Mouse (Mus musculus): Measurements from ENCODE around the gene Unc5cl. TPM values are rescaled to one million over a fixed set of nuclear protein-coding genes. Genes with fewer than 3 reads are reported as not detected.

Gene Unc5cl
- polyA plus RNA-seq, 2 experiments = 3.0 to 4.8 TPM

DNA sequence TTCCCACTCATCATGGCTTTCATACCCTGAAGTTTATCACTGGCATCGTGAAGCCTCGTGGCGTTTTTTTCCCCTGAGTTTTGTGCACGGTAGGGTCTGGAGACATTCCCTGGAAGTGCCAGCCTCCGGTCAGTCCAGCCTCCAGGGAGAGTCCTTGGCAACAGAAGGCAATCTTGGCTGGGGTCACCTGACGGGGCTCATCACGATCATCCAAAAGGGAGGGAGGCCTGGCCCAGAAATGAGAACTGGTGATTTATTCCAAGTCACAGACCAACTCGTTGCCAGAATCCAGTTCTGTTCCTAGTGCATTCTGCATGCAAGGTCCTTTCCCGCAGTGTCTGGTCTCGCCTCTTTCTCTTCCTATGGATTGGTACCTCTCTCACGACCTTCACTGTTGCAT lies 128.7 kb downstream of the Unc5cl start:
- no peak overlapping the region for H3K4me2 ChIP-seq (ENCODE audit: low read depth)
- H3K9ac ChIP-seq (replicated peaks) = no peak overlapping the region
- H3K36me3 ChIP-seq (replicated peaks; ENCODE audit: control insufficient read depth, insufficient read depth, low read depth) = no peaks in the 10 kb centered on the region
- 60% methylated on average over 11 of the region's 11 CpGs for WGBS (ENCODE audit: insufficient replicate concordance)
- no peak overlapping the region for H3K4me3 ChIP-seq (ENCODE audit: insufficient read depth in 1 of 2, low read depth in 2 of 2, low read length in 2 of 2)
- DNase-seq (ENCODE audit: low read depth in 3 of 3, low spot score in 3 of 3) (no peak), ATAC-seq (ENCODE audit: insufficient read depth) (no peak)
- H3K4me1 ChIP-seq (replicated peaks; ENCODE audit: control insufficient read depth in 2 of 2, insufficient read depth in 2 of 2, low read length in 1 of 2) = peaks cover 0 to 3% of the 10 kb centered on the region in 2 experiments; a peak in 1 of 4 replicates
- TF ChIP-seq CTCF (IDR thresholded peaks at IDR 0.05; ENCODE audit: low read depth) = no peak
- TF ChIP-seq EP300 (IDR thresholded peaks at IDR 0.05; ENCODE audit: low read depth) = no peak
- no peaks in the 10 kb centered on the region for H3K9me3 ChIP-seq (ENCODE audit: control insufficient read depth, low read length)
- H3K27me3 ChIP-seq (ENCODE audit: control insufficient read depth, insufficient read depth, low read length) = no peaks in the 10 kb centered on the region
- H3K27ac ChIP-seq = no peak overlapping the region

DNA sequence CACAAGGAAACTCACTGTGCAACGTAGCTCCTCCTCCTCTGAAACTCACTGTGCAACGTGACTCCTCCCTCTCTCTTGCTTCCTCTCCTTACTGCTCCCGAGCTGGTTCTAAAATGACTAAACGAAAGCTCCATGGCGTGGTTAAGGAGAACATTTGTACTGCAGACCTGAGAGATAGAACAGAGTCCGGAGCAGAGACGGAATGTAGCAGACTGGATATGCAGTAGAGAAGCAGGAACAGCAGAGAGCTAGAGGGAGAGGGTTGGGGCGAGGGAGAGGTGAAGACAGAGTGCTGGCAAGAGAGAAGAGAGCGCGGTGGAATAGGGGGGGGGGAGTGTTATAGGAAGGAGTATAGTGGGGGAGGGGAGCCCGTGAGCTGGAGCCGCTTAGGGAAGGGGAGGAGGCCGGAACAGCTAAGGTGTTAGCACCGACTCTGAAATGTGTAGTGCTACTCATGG lies 131.2 kb downstream of the Unc5cl start:
- H3K27me3 ChIP-seq (ENCODE audit: control insufficient read depth, insufficient read depth, low read length) = no peaks in the 10 kb centered on the region
- no peak overlapping the region for H3K27ac ChIP-seq
- 0 out of 2 replicates have a peak, but pooled peaks have one; percentile 39 for ATAC-seq (ENCODE audit: insufficient read depth)
- H3K9me3 ChIP-seq (ENCODE audit: control insufficient read depth, low read length) = no peaks in the 10 kb centered on the region
- H3K9ac ChIP-seq (replicated peaks) = peak overlapping the region; percentile 7; the same call in 1 of the 2 replicates
- no peak for TF ChIP-seq EP300 (IDR thresholded peaks at IDR 0.05; ENCODE audit: low read depth)
- TF ChIP-seq CTCF (IDR thresholded peaks at IDR 0.05; ENCODE audit: low read depth) = no peak
- H3K4me1 ChIP-seq (replicated peaks; ENCODE audit: control insufficient read depth in 2 of 2, insufficient read depth in 2 of 2, low read length in 1 of 2) = peaks cover 0 to under 1% of the 10 kb centered on the region in 2 experiments; a peak in 1 of 4 replicates
- peak overlapping the region; percentile 20 to 55; a peak in 3 of 4 replicates for H3K4me3 ChIP-seq (ENCODE audit: insufficient read depth in 1 of 2, low read depth in 2 of 2, low read length in 2 of 2)
- H3K36me3 ChIP-seq (replicated peaks; ENCODE audit: control insufficient read depth, insufficient read depth, low read depth) = no peaks in the 10 kb centered on the region
- peak in 2 of 3 experiments; percentile 26 to 41 for DNase-seq (ENCODE audit: low read depth in 3 of 3, low spot score in 3 of 3)
- WGBS (ENCODE audit: insufficient replicate concordance) = 3% methylated on average over 14 of the region's 14 CpGs
- H3K4me2 ChIP-seq (ENCODE audit: low read depth) = peak overlapping the region; percentile 62

DNA sequence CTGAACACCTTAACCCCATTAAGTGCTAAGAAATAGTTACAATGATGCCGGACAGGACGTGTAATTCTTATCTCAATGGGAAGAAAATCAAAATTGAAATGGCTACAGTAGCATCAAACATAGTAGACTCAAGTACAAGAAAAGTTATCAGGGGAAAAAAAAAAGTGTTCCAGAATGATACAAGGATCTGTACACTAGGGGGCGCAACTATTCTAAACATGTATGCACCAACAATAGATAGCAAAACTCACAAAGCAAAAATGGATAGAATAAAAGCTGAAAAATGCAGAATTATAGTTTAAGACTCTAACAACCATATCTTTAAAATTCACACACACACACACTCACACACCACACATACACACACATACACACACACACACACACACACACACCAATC lies 134.0 kb downstream of the Unc5cl start:
- Histone ChIP-seq H3K27ac (no peak overlapping the region), H3K4me2 (ENCODE audit: low read depth) (no peak overlapping the region), H3K9me3 (ENCODE audit: control insufficient read depth, low read length) (no peaks in the 10 kb centered on the region), H3K4me3 (ENCODE audit: insufficient read depth in 1 of 2, low read depth in 2 of 2, low read length in 2 of 2) (no peak overlapping the region), H3K9ac (replicated peaks) (no peak overlapping the region), H3K4me1 (replicated peaks; ENCODE audit: control insufficient read depth in 2 of 2, insufficient read depth in 2 of 2, low read length in 1 of 2) (no peaks in the 10 kb centered on the region), H3K27me3 (ENCODE audit: control insufficient read depth, insufficient read depth, low read length) (no peaks in the 10 kb centered on the region), H3K36me3 (replicated peaks; ENCODE audit: control insufficient read depth, insufficient read depth, low read depth) (no peaks in the 10 kb centered on the region)
- ATAC-seq (ENCODE audit: insufficient read depth) = no peak
- TF ChIP-seq EP300 (IDR thresholded peaks at IDR 0.05; ENCODE audit: low read depth) = no peak
- peak; percentile 39; the same call in 1 of the 2 replicates for TF ChIP-seq CTCF (IDR thresholded peaks at IDR 0.05; ENCODE audit: low read depth)
- WGBS (ENCODE audit: insufficient replicate concordance) = 30% methylated on average over 3 of the region's 3 CpGs
- DNase-seq (ENCODE audit: low read depth in 3 of 3, low spot score in 3 of 3) = peak in 2 of 3 experiments; percentile 24 to 28

Other genes with a start within 250 kb of the Unc5cl start
- 0.32 TPM in 2 replicates for gene Trem1, start 222.1 kb upstream of the Unc5cl start, polyA plus RNA-seq (2012; rRNA removed)
- 0.58 and 0.84 TPM in 2 replicates for gene Trem1, start 222.1 kb upstream of the Unc5cl start, polyA plus RNA-seq (2014; fragmentation: Nextera tagmentation; extraction: Ambion mirVana)
- 1.2 and 1.6 TPM in 2 replicates for gene Trem3, start 207.1 kb upstream of the Unc5cl start, polyA plus RNA-seq (2012; rRNA removed)
- 2.8 and 4.1 TPM in 2 replicates for gene Trem3, start 207.1 kb upstream of the Unc5cl start, polyA plus RNA-seq (2014; fragmentation: Nextera tagmentation; extraction: Ambion mirVana)
- gene Treml4, start 190.6 kb upstream of the Unc5cl start, polyA plus RNA-seq (2012; rRNA removed) = 4.3 and 4.6 TPM in 2 replicates
- gene Treml4, start 190.6 kb upstream of the Unc5cl start, polyA plus RNA-seq (2014; fragmentation: Nextera tagmentation; extraction: Ambion mirVana) = 3.3 and 5.7 TPM in 2 replicates
- 10.6 and 10.7 TPM in 2 replicates for gene Treml2, start 155.4 kb upstream of the Unc5cl start, polyA plus RNA-seq (2012; rRNA removed)
- 2.1 and 2.7 TPM in 2 replicates for gene Treml2, start 155.4 kb upstream of the Unc5cl start, polyA plus RNA-seq (2014; fragmentation: Nextera tagmentation; extraction: Ambion mirVana)
- 1.8 and 2.4 TPM in 2 replicates for gene B430306N03Rik, start 138.8 kb upstream of the Unc5cl start, polyA plus RNA-seq (2012; rRNA removed)
- gene B430306N03Rik, start 138.8 kb upstream of the Unc5cl start, polyA plus RNA-seq (2014; fragmentation: Nextera tagmentation; extraction: Ambion mirVana) = 1.9 and 2.6 TPM in 2 replicates
- 3.5 and 6.4 TPM in 2 replicates for gene Trem2, start 108.5 kb upstream of the Unc5cl start, polyA plus RNA-seq (2012; rRNA removed)
- 2.9 and 3.1 TPM in 2 replicates for gene Trem2, start 108.5 kb upstream of the Unc5cl start, polyA plus RNA-seq (2014; fragmentation: Nextera tagmentation; extraction: Ambion mirVana)
- gene Treml1, start 95.0 kb upstream of the Unc5cl start, polyA plus RNA-seq (2012; rRNA removed) = 16.2 and 16.4 TPM in 2 replicates
- 13.9 and 20.3 TPM in 2 replicates for gene Treml1, start 95.0 kb upstream of the Unc5cl start, polyA plus RNA-seq (2014; fragmentation: Nextera tagmentation; extraction: Ambion mirVana)
- 31.6 and 32.7 TPM in 2 replicates for gene Nfya, start 45.0 kb upstream of the Unc5cl start, polyA plus RNA-seq (2012; rRNA removed)
- 6.9 and 8.2 TPM in 2 replicates for gene Nfya, start 45.0 kb upstream of the Unc5cl start, polyA plus RNA-seq (2014; fragmentation: Nextera tagmentation; extraction: Ambion mirVana)
- 16.6 and 28.2 TPM in 2 replicates for gene Oard1, start 44.9 kb upstream of the Unc5cl start, polyA plus RNA-seq (2012; rRNA removed)
- gene Oard1, start 44.9 kb upstream of the Unc5cl start, polyA plus RNA-seq (2014; fragmentation: Nextera tagmentation; extraction: Ambion mirVana) = 51.1 and 52.4 TPM in 2 replicates
- gene Apobec2, start 22.0 kb upstream of the Unc5cl start, polyA plus RNA-seq (2012; rRNA removed) = 0.12 and 0.27 TPM in 2 replicates
- gene Apobec2, start 22.0 kb upstream of the Unc5cl start, polyA plus RNA-seq (2014; fragmentation: Nextera tagmentation; extraction: Ambion mirVana) = 0.36 and 0.48 TPM in 2 replicates
- 169 and 210 TPM in 2 replicates for gene Tspo2, start 3.4 kb upstream of the Unc5cl start, polyA plus RNA-seq (2012; rRNA removed)
- 168 and 176 TPM in 2 replicates for gene Tspo2, start 3.4 kb upstream of the Unc5cl start, polyA plus RNA-seq (2014; fragmentation: Nextera tagmentation; extraction: Ambion mirVana)

All from liver, embryonic 14.5 days (tissue).